Mouse (Mus musculus) erythroblast, embryonic 14.5 days (primary cell): Measurements from ENCODE around the gene Siah2.

Source experiments
- GATA1 ChIP-seq: IDR thresholded peaks from 2 replicates; pipeline ENCODE4 v1.6.1; 2012; ENCODE audit warnings: low read length, inconsistent platforms, mixed read lengths
- TAL1 ChIP-seq: IDR thresholded peaks from 3 replicates; pipeline ENCODE4 v1.6.1; 2012; ENCODE audit warnings: low read length, inconsistent platforms, mixed read lengths

DNA sequence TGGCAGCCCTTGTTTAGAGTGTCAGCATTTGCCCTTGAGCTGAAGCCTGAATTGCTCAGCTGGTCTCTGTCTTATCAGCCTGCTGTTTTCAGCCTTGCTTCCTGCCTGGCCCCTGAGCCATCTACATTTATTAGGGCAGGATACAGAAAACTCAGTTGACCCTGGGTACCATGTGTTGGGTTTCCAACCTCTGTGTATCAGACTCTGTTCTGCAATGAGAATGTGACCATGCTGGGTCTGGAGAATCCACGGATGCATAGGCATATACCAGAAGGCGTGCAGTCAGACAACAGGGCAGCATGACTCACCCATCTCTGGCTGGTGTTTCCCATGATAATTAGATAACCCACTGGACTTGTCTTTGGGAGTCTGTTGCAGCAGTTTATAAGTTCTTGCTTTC is 21.8 kb upstream of the Siah2 start:
- no peak for TF ChIP-seq GATA1
- no peak for TF ChIP-seq TAL1
